13 mouse cellular contexts compared by ENCODE assay signal in genomic region chr7:74551338-74551999, GRCm38 (mm10). TPM values are rescaled to one million over a fixed set of nuclear protein-coding genes. Genes with fewer than 3 reads are reported as not detected.
A peak's percentile ranks its signal among the peaks of the same experiment; 100 is the strongest.
DNase-seq lines count a peak whose midpoint lies in the region; ATAC-seq and TF ChIP-seq lines count a peak whose summit lies in the region.
"Had no signal": no experiment of that assay in that cellular context is flagged by ENCODE, and none has a peak within 500 bp of the region (broad histone marks: within the 10 kb centered on the region; RNA-seq: fewer than 3 reads in every experiment).

No protein-coding gene starts in this region.

- H3K4me3 ChIP-seq in forebrain, embryonic 13.5 days, result peak overlapping the region; percentile 10; the same call in 1 of the 2 replicates
- H3K4me3 ChIP-seq in forebrain, embryonic 10.5 days, result no peak overlapping the region
- H3K4me3 ChIP-seq in midbrain, embryonic 10.5 days, result peak overlapping the region; percentile 79; the same call in 1 of the 2 replicates
- no peak overlapping the region for H3K4me3 ChIP-seq in midbrain, embryonic 11.5 days (ENCODE audit: low read depth, low read length)
- peak overlapping the region; percentile 73 for H3K4me3 ChIP-seq in hindbrain, postnatal 0 days (ENCODE audit: low read length)
- H3K4me3 ChIP-seq: embryonic facial prominence, embryonic 12.5 days; limb, embryonic 10.5 days had no signal

- no peak overlapping the region for H3K9ac ChIP-seq in forebrain, embryonic 13.5 days
- no peak overlapping the region for H3K9ac ChIP-seq in midbrain, embryonic 11.5 days (ENCODE audit: low read length)
- no peak overlapping the region for H3K9ac ChIP-seq in hindbrain, postnatal 0 days (replicated peaks; ENCODE audit: low read length)
- H3K9ac ChIP-seq: embryonic facial prominence, embryonic 12.5 days had no signal

- WGBS in forebrain, embryonic 13.5 days, result 79% methylated on average over 9 of the region's 9 CpGs
- WGBS in forebrain, embryonic 10.5 days, result 90% methylated on average over 9 of the region's 9 CpGs
- WGBS in midbrain, embryonic 10.5 days, result 81% methylated on average over 9 of the region's 9 CpGs
- WGBS in midbrain, embryonic 11.5 days, result 84% methylated on average over 9 of the region's 9 CpGs
- 73% methylated on average over 9 of the region's 9 CpGs for WGBS in hindbrain, postnatal 0 days

- H3K4me2 ChIP-seq in forebrain, embryonic 13.5 days, result peak overlapping the region; percentile 87
- H3K4me2 ChIP-seq in midbrain, embryonic 11.5 days, result no peak overlapping the region
- peak overlapping the region; percentile 83 for H3K4me2 ChIP-seq in hindbrain, postnatal 0 days (ENCODE audit: low read depth, low read length)

- DNase-seq in forebrain, embryonic 10.5 days (ENCODE audit: extremely low spot score, low spot score), result no peak
- DNase-seq in midbrain, embryonic 10.5 days (ENCODE audit: low spot score), result no peak
- no peak for DNase-seq in midbrain, embryonic 11.5 days (ENCODE audit: low spot score, missing footprints)
- DNase-seq in hindbrain, postnatal 0 days (ENCODE audit: low spot score), result no peak
- peak; percentile 55 to 67 for DNase-seq in thymus, postnatal 36 days
- no peak for DNase-seq in frontal cortex, adult 2 months (ENCODE audit: extremely low spot score in 1 of 2, low spot score in 1 of 2)
- no peak for DNase-seq in urinary bladder, postnatal 4 days (ENCODE audit: low spot score in 2 of 2)
- DNase-seq: B cell, adult 2 months; lung, postnatal 4 days; right cerebral cortex, postnatal 14 days had no signal

- H3K27me3 ChIP-seq in forebrain, embryonic 13.5 days, result peaks cover 20% of the 10 kb centered on the region
- peaks cover 50% of the 10 kb centered on the region for H3K27me3 ChIP-seq in forebrain, embryonic 10.5 days (ENCODE audit: poor library complexity, severe bottlenecking)
- peaks cover 41% of the 10 kb centered on the region for H3K27me3 ChIP-seq in midbrain, embryonic 10.5 days (ENCODE audit: low read depth, poor library complexity, severe bottlenecking)
- peaks cover 12% of the 10 kb centered on the region for H3K27me3 ChIP-seq in midbrain, embryonic 11.5 days (ENCODE audit: control insufficient read depth, insufficient read depth, low read length)
- H3K27me3 ChIP-seq in hindbrain, postnatal 0 days (ENCODE audit: insufficient read depth, low read length), result no peaks in the 10 kb centered on the region

- no peak overlapping the region for H3K27ac ChIP-seq in forebrain, embryonic 13.5 days
- no peak overlapping the region for H3K27ac ChIP-seq in forebrain, embryonic 10.5 days
- no peak overlapping the region for H3K27ac ChIP-seq in midbrain, embryonic 10.5 days (replicated peaks)
- H3K27ac ChIP-seq in midbrain, embryonic 11.5 days (ENCODE audit: low read depth, low read length), result no peak overlapping the region
- H3K27ac ChIP-seq in hindbrain, postnatal 0 days, result no peak overlapping the region
- H3K27ac ChIP-seq: embryonic facial prominence, embryonic 12.5 days; limb, embryonic 10.5 days had no signal

- H3K4me1 ChIP-seq in forebrain, embryonic 13.5 days, result peaks cover 26% of the 10 kb centered on the region
- H3K4me1 ChIP-seq in forebrain, embryonic 10.5 days, result peaks cover 44% of the 10 kb centered on the region
- H3K4me1 ChIP-seq in midbrain, embryonic 10.5 days, result peaks cover 47% of the 10 kb centered on the region
- peaks cover 4% of the 10 kb centered on the region for H3K4me1 ChIP-seq in midbrain, embryonic 11.5 days (ENCODE audit: control insufficient read depth, insufficient read depth, low read length)
- no peaks in the 10 kb centered on the region for H3K4me1 ChIP-seq in hindbrain, postnatal 0 days (ENCODE audit: insufficient read depth, low read length)

- no peak for ATAC-seq in forebrain, embryonic 13.5 days
- ATAC-seq in midbrain, embryonic 11.5 days (ENCODE audit: low FRiP score), result no peak
- no peak for ATAC-seq in hindbrain, postnatal 0 days

- no peak for TF ChIP-seq CTCF in hindbrain, postnatal 0 days (IDR thresholded peaks at IDR 0.05; ENCODE audit: low read depth)

- no peaks in the 10 kb centered on the region for H3K9me3 ChIP-seq in forebrain, embryonic 13.5 days (replicated peaks)
- H3K9me3 ChIP-seq in forebrain, embryonic 10.5 days, result no peaks in the 10 kb centered on the region
- H3K9me3 ChIP-seq in midbrain, embryonic 10.5 days (replicated peaks), result no peaks in the 10 kb centered on the region
- no peaks in the 10 kb centered on the region for H3K9me3 ChIP-seq in midbrain, embryonic 11.5 days (ENCODE audit: control insufficient read depth, low read length)
- H3K9me3 ChIP-seq in hindbrain, postnatal 0 days (ENCODE audit: low read length), result no peaks in the 10 kb centered on the region
- H3K9me3 ChIP-seq: embryonic facial prominence, embryonic 12.5 days; limb, embryonic 10.5 days had no signal

- H3K36me3 ChIP-seq in forebrain, embryonic 13.5 days (ENCODE audit: poor library complexity, severe bottlenecking), result no peaks in the 10 kb centered on the region
- no peaks in the 10 kb centered on the region for H3K36me3 ChIP-seq in forebrain, embryonic 10.5 days (replicated peaks)
- no peaks in the 10 kb centered on the region for H3K36me3 ChIP-seq in midbrain, embryonic 10.5 days
- H3K36me3 ChIP-seq in midbrain, embryonic 11.5 days (ENCODE audit: control insufficient read depth, insufficient read depth, low read length), result no peaks in the 10 kb centered on the region
- H3K36me3 ChIP-seq in hindbrain, postnatal 0 days (ENCODE audit: insufficient read depth, low read length), result no peaks in the 10 kb centered on the region
- H3K36me3 ChIP-seq: embryonic facial prominence, embryonic 12.5 days; limb, embryonic 10.5 days had no signal

RNA-seq across cellular contexts. Expression of gene Slco3a1, which starts 3.1 kb away (rescaled TPM):
- 14.0 and 16.5 TPM in 2 replicates for polyA plus RNA-seq in forebrain, embryonic 13.5 days (2015; fragmentation: Nextera tagmentation; extraction: Ambion mirVana)
- 4.9 and 5.2 TPM in 2 replicates for polyA plus RNA-seq in forebrain, embryonic 10.5 days (2016; fragmentation: Nextera tagmentation; extraction: Ambion mirVana)
- polyA plus RNA-seq in midbrain, embryonic 10.5 days (2016; fragmentation: Nextera tagmentation; extraction: Ambion mirVana), result 7.0 and 9.1 TPM in 2 replicates
- 7.8 and 8.4 TPM in 2 replicates for polyA plus RNA-seq in midbrain, embryonic 11.5 days (2014; fragmentation: Nextera tagmentation; extraction: Ambion mirVana)
- 17.9 and 20.7 TPM in 2 replicates for total RNA-seq in hindbrain, postnatal 0 days (2014; rRNA removed)
- polyA plus RNA-seq in hindbrain, postnatal 0 days (2015; fragmentation: Nextera tagmentation; extraction: Ambion mirVana), result 14.7 and 15.0 TPM in 2 replicates
- 27.7 and 29.7 TPM in 2 replicates for polyA plus RNA-seq in frontal cortex, adult 2 months (2012; rRNA removed)

Comparison
In these comparisons a context has a peak if more than half of its experiments do, and no peak if none do; other contexts are left out.
1. H3K4me3 ChIP-seq: peak in forebrain, embryonic 13.5 days (single experiment), midbrain, embryonic 10.5 days (single experiment) and hindbrain, postnatal 0 days (single experiment); none in forebrain, embryonic 10.5 days (single experiment) and midbrain, embryonic 11.5 days (single experiment).
2. DNase-seq: peak in thymus, postnatal 36 days (2 of 2); none in forebrain, embryonic 10.5 days (single experiment), midbrain, embryonic 10.5 days (single experiment), midbrain, embryonic 11.5 days (single experiment), hindbrain, postnatal 0 days (single experiment), frontal cortex, adult 2 months (0 of 2) and urinary bladder, postnatal 4 days (0 of 2).